Mouse (Mus musculus) heart, postnatal 0 days (tissue): ENCODE results near the gene Epb41l4b.

ENCODE experiments used
- CTCF ChIP-seq: IDR thresholded peaks from 2 replicates; pipeline ENCODE4 v1.5.1; 2016; ENCODE audit warnings: antibody characterized with exemption, control low read depth, low read depth
- EP300 ChIP-seq: IDR thresholded peaks from 2 replicates; pipeline ENCODE4 v1.6.1; 2016; ENCODE audit warnings: antibody characterized with exemption, low read depth

- TF ChIP-seq CTCF (no peak), EP300 (no peak)
These were observed 54.9 kb downstream of the Epb41l4b start for GRCm38 (mm10) chr4:57088301-57088700.
